Mouse (Mus musculus): ENCODE measurements around the gene Dysf. TPM values are rescaled to one million over a fixed set of nuclear protein-coding genes. Genes with fewer than 3 reads are reported as not detected.

Dysf gene
- polyA plus RNA-seq, 1 experiment = 7.8 TPM

DNA sequence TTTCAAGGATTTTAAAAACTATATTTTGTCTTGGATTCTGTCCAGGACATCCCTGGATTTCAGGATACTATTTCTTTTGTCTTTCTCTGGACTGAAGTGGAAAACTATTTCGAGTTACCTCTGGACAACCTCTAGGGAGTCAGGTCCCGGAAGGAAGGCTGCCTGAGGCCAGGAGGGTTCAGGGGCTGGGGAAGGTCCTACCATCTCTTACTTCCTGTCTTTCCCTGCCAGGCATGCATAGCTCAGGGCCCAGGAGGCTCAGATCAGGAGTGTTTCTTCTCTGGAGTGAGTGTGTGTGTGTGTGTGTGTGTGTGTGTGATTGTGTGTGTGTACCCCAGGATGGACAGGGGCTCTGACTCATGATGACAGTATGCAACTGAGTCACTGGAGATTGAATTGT, 40.5 kb downstream of the Dysf start:
- no peak for DNase-seq (ENCODE audit: low read depth in 1 of 2, low spot score in 2 of 2)
- Histone ChIP-seq H3K36me3 (ENCODE audit: control insufficient read depth, insufficient read depth, low read length) (no peaks in the 10 kb centered on the region), H3K27ac (ENCODE audit: insufficient read depth, low read length) (no peak overlapping the region), H3K27me3 (ENCODE audit: control insufficient read depth, insufficient read depth, low read length) (no peaks in the 10 kb centered on the region), H3K4me1 (ENCODE audit: control insufficient read depth, insufficient read depth, insufficient read length) (no peaks in the 10 kb centered on the region; the same call in 1 of the 2 replicates), H3K4me3 (ENCODE audit: extremely low read depth, insufficient read depth, insufficient read length) (no peak overlapping the region)
- WGBS = 64% methylated on average over 2 of the region's 2 CpGs
- TF ChIP-seq POLR2A (IDR thresholded peaks at IDR 0.05; ENCODE audit: low read depth, low read length) = no peak
- no peak for TF ChIP-seq CTCF (IDR thresholded peaks at IDR 0.05; ENCODE audit: extremely low read depth, insufficient read depth, insufficient read length, insufficient replicate concordance)

DNA sequence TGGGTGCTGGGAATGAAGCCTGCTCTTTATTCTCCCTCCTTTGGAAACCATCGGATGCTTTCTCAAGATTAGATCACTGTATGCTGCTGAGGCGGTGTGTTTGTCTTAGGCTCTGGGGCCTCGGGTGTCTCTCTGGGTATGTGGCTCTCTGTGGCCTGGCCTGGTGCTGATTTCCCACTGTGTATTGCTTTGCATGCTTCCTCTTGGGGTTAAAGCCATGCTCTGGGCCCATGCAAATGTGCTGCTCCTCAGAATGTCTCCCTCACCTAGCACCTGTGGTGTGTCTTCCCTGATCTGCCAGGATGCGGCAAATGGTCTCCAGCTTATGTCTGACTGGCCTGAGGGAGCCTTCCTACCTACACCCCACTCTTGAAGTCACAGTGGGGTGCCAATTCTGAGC, 41.8 kb downstream of the Dysf start:
- no peak overlapping the region for H3K4me3 ChIP-seq (ENCODE audit: extremely low read depth, insufficient read depth, insufficient read length)
- H3K27me3 ChIP-seq (ENCODE audit: control insufficient read depth, insufficient read depth, low read length) = no peaks in the 10 kb centered on the region
- no peaks in the 10 kb centered on the region for H3K36me3 ChIP-seq (ENCODE audit: control insufficient read depth, insufficient read depth, low read length)
- no peak for DNase-seq (ENCODE audit: low read depth in 1 of 2, low spot score in 2 of 2)
- TF ChIP-seq POLR2A (IDR thresholded peaks at IDR 0.05; ENCODE audit: low read depth, low read length) (no peak), CTCF (IDR thresholded peaks at IDR 0.05; ENCODE audit: extremely low read depth, insufficient read depth, insufficient read length, insufficient replicate concordance) (no peak)
- no peak overlapping the region for H3K27ac ChIP-seq (ENCODE audit: insufficient read depth, low read length)
- H3K4me1 ChIP-seq (ENCODE audit: control insufficient read depth, insufficient read depth, insufficient read length) = no peaks in the 10 kb centered on the region; the same call in 1 of the 2 replicates
- WGBS = 87% methylated on average over 4 of the region's 4 CpGs

DNA sequence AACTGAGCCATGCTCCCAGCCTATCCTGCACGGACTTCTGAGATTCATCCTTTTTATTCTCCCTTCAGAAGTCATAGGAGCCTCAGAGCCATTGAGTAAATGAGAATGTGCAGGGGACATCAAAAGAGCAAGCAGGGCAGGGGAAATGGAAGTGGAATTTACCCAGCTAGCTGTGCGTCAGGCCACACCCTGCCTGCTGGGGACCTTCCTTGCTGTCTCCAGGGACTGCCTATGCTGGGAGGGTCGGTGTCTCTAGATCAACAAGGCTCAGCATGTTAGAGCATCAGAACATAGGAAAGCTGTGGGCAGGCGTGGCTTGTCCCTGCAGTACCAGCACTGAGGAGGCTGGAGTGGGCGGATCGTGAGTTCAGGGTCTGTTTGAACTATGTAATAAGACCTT, 42.6 kb downstream of the Dysf start:
- no peak overlapping the region for H3K4me3 ChIP-seq (ENCODE audit: extremely low read depth, insufficient read depth, insufficient read length)
- 74% methylated on average over 6 of the region's 6 CpGs for WGBS
- DNase-seq (ENCODE audit: low read depth in 1 of 2, low spot score in 2 of 2) = no peak
- no peaks in the 10 kb centered on the region; the same call in 1 of the 2 replicates for H3K4me1 ChIP-seq (ENCODE audit: control insufficient read depth, insufficient read depth, insufficient read length)
- TF ChIP-seq POLR2A (IDR thresholded peaks at IDR 0.05; ENCODE audit: low read depth, low read length) = no peak
- TF ChIP-seq CTCF (IDR thresholded peaks at IDR 0.05; ENCODE audit: extremely low read depth, insufficient read depth, insufficient read length, insufficient replicate concordance) = no peak
- H3K27ac ChIP-seq (ENCODE audit: insufficient read depth, low read length) = no peak overlapping the region
- no peaks in the 10 kb centered on the region for H3K27me3 ChIP-seq (ENCODE audit: control insufficient read depth, insufficient read depth, low read length)
- no peaks in the 10 kb centered on the region for H3K36me3 ChIP-seq (ENCODE audit: control insufficient read depth, insufficient read depth, low read length)

DNA sequence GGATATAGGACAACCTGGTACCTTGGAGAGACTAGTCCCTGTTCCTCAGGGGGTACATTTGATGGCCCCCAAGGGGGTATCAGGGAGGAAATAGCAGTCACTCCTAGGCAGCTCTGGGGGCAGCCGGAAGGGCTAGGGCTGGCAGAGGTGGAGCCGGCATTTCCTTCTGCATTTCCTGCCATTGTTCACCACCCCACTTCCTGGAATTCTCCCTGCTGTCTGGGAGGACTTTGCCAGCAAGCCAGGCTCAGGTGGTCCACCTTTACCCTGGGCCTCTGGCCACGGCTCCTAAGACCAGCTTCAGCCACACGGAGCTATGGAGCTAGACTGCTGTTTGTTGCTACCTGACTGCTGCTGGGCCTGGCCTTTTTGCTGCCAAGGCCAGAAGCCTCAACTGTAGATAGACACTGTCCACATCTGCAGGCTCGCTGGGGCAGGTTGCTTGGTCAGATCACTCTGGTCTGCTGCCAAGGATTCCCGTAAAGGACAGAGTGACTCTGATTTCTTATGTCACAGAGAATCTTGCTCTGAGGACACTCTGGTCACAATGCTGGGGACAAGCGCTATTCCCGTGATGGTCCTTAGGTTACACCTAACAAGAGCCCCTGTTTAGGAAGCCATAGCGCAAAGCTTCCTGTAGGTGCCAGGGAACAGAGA, 45.6 kb downstream of the Dysf start:
- Histone ChIP-seq H3K4me3 (ENCODE audit: extremely low read depth, insufficient read depth, insufficient read length) (no peak overlapping the region), H3K27ac (ENCODE audit: insufficient read depth, low read length) (no peak overlapping the region), H3K36me3 (ENCODE audit: control insufficient read depth, insufficient read depth, low read length) (no peaks in the 10 kb centered on the region), H3K27me3 (ENCODE audit: control insufficient read depth, insufficient read depth, low read length) (no peaks in the 10 kb centered on the region), H3K4me1 (ENCODE audit: control insufficient read depth, insufficient read depth, insufficient read length) (no peaks in the 10 kb centered on the region; the same call in 1 of the 2 replicates)
- WGBS = 67% methylated on average over 9 of the region's 9 CpGs
- no peak for DNase-seq (ENCODE audit: low read depth in 1 of 2, low spot score in 2 of 2)
- TF ChIP-seq POLR2A (IDR thresholded peaks at IDR 0.05; ENCODE audit: low read depth, low read length) = no peak
- TF ChIP-seq CTCF (IDR thresholded peaks at IDR 0.05; ENCODE audit: extremely low read depth, insufficient read depth, insufficient read length, insufficient replicate concordance) = no peak

DNA sequence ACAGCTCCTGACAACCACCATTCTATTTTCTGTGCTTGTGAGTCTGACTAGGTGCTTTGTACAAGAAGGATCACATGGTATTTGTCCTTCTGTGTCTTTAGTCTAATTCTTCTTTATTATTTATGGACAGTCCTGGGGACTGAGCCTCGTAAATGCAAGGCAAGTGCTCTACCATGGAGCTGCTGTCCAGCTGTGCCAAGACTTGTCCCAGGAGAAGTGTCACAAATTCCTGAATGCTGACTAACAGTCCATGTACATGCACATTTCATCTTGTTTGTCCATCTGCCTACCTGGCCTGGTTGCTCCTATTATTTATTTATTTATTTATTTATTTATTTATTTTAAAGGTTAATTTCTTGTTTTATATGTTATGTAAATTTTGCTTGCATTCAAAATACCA, 47.2 kb downstream of the Dysf start:
- DNase-seq (ENCODE audit: low read depth in 1 of 2, low spot score in 2 of 2) = no peak
- Histone ChIP-seq H3K27ac (ENCODE audit: insufficient read depth, low read length) (no peak overlapping the region), H3K4me1 (ENCODE audit: control insufficient read depth, insufficient read depth, insufficient read length) (no peaks in the 10 kb centered on the region; the same call in 1 of the 2 replicates), H3K4me3 (ENCODE audit: extremely low read depth, insufficient read depth, insufficient read length) (no peak overlapping the region), H3K27me3 (ENCODE audit: control insufficient read depth, insufficient read depth, low read length) (no peaks in the 10 kb centered on the region), H3K36me3 (ENCODE audit: control insufficient read depth, insufficient read depth, low read length) (no peaks in the 10 kb centered on the region)
- TF ChIP-seq POLR2A (IDR thresholded peaks at IDR 0.05; ENCODE audit: low read depth, low read length) = no peak
- TF ChIP-seq CTCF (IDR thresholded peaks at IDR 0.05; ENCODE audit: extremely low read depth, insufficient read depth, insufficient read length, insufficient replicate concordance) = no peak
- WGBS = 73% methylated on average over 1 of the region's 1 CpGs

DNA sequence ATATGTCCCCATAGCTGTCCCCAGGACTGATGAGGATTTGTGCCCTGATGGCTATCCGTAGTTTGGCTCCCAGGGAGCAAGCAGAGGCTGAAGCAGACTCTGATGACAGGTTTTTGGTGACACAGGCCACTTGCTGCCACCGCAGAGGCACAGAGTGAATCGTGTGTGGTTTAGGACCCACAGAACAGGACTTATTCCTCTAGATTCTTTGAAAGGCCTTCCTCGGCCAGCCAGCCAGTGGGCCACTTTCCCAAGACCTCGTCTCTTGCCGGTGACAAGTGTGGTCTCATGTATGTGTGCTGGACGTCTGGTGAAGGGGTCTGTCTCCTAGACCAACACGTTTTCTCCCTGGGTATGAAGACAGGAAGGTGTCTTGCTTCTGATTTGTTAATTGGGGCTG, 48.8 kb downstream of the Dysf start:
- no peak for TF ChIP-seq POLR2A (IDR thresholded peaks at IDR 0.05; ENCODE audit: low read depth, low read length)
- TF ChIP-seq CTCF (IDR thresholded peaks at IDR 0.05; ENCODE audit: extremely low read depth, insufficient read depth, insufficient read length, insufficient replicate concordance) = no peak
- H3K36me3 ChIP-seq (ENCODE audit: control insufficient read depth, insufficient read depth, low read length) = no peaks in the 10 kb centered on the region
- WGBS = 87% methylated on average over 8 of the region's 8 CpGs
- no peak for DNase-seq (ENCODE audit: low read depth in 1 of 2, low spot score in 2 of 2)
- H3K27ac ChIP-seq (ENCODE audit: insufficient read depth, low read length) = no peak overlapping the region
- no peaks in the 10 kb centered on the region for H3K4me1 ChIP-seq (ENCODE audit: control insufficient read depth, insufficient read depth, insufficient read length)
- H3K4me3 ChIP-seq (ENCODE audit: extremely low read depth, insufficient read depth, insufficient read length) = no peak overlapping the region
- H3K27me3 ChIP-seq (ENCODE audit: control insufficient read depth, insufficient read depth, low read length) = no peaks in the 10 kb centered on the region

DNA sequence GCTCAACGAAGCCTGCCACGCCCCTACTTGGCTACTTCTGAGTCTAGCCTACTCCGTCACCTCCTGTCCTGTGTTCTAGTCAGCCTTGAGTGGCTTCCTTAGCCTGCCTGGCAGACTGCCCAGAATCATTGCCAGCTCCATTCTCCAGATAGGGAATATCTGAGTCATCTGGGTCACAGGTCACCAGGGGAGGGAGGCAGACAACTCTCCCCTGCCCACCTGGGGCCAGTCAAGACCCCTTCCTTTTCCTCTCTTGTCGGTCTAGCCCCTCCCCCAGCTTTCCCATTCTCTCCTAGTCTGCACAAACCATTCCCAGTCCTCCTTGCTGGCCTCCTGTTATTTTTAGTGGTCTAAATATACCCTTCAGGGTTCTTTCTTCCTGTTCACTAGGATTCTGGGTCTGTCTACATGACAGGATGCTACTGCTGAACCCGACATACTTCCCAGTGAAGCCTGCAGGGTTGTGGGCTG, 50.3 kb downstream of the Dysf start:
- Histone ChIP-seq H3K27me3 (ENCODE audit: control insufficient read depth, insufficient read depth, low read length) (no peaks in the 10 kb centered on the region), H3K27ac (ENCODE audit: insufficient read depth, low read length) (no peak overlapping the region), H3K4me1 (ENCODE audit: control insufficient read depth, insufficient read depth, insufficient read length) (no peaks in the 10 kb centered on the region), H3K36me3 (ENCODE audit: control insufficient read depth, insufficient read depth, low read length) (no peaks in the 10 kb centered on the region), H3K4me3 (ENCODE audit: extremely low read depth, insufficient read depth, insufficient read length) (no peak overlapping the region)
- 56% methylated on average over 5 of the region's 5 CpGs for WGBS
- TF ChIP-seq POLR2A (IDR thresholded peaks at IDR 0.05; ENCODE audit: low read depth, low read length) = no peak
- TF ChIP-seq CTCF (IDR thresholded peaks at IDR 0.05; ENCODE audit: extremely low read depth, insufficient read depth, insufficient read length, insufficient replicate concordance) = no peak
- DNase-seq (ENCODE audit: low read depth in 1 of 2, low spot score in 2 of 2) = no peak
